Mouse (Mus musculus) frontal cortex, adult 2 months (tissue): ENCODE results near the gene Ralgapa2. TPM values are rescaled to one million over a fixed set of nuclear protein-coding genes. Genes with fewer than 3 reads are reported as not detected.

Experiments used
- DNase-seq, 2 experiments: peaks; one replicate each; pipeline ENCODE4 v3.0.0; 2022; ENCODE audit warnings: low spot score in 1 of 2; ENCODE audit errors: extremely low spot score in 1 of 2
- polyA plus RNA-seq: library from polyadenylated mRNA; depleted of rRNA; stranded (reverse); fragments of >200 nt; gene quantifications from 2 replicates; pipeline ENCODE4 v1.2.3, GENCODE M21; 2012

The Ralgapa2 gene
- polyA plus RNA-seq, 1 experiment, result 11.9 TPM

- no peak for DNase-seq
Measured at GRCm38 (mm10) chr2:146314751-146315150, 197.4 kb downstream of the Ralgapa2 start.

GRCm38 (mm10) chr2:146313811-146314210 is 198.3 kb downstream of the Ralgapa2 start:
- no peak for DNase-seq

DNA sequence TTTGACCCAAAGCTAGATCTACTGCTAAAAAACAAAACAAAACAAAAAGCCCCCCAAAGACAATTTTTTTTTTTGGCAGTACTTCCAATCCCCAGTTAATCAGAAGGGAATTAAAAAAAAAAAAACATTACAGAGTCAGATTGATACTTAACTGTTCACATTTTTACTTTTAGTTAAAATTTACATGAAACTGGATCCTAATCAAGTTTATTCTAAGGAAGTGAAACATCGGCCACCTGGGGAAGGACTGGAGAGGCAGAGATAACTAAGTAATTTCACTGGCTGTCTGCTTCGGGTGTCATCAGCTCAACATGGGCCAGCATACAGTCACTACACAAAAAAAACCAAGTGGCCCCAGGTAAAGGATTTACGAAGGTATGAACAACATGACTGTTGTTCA is 201.4 kb downstream of the Ralgapa2 start:
- no peak for DNase-seq

- peak in 1 of 2 experiments; percentile 27 for DNase-seq
Measured at GRCm38 (mm10) chr2:146310291-146310690, 201.9 kb downstream of the Ralgapa2 start.

GRCm38 (mm10) chr2:146309413-146309812 is 202.7 kb downstream of the Ralgapa2 start:
- DNase-seq, result peak in 1 of 2 experiments; percentile 29

- no peak for DNase-seq
Measured at GRCm38 (mm10) chr2:146307060-146307459, 205.1 kb downstream of the Ralgapa2 start.

DNA sequence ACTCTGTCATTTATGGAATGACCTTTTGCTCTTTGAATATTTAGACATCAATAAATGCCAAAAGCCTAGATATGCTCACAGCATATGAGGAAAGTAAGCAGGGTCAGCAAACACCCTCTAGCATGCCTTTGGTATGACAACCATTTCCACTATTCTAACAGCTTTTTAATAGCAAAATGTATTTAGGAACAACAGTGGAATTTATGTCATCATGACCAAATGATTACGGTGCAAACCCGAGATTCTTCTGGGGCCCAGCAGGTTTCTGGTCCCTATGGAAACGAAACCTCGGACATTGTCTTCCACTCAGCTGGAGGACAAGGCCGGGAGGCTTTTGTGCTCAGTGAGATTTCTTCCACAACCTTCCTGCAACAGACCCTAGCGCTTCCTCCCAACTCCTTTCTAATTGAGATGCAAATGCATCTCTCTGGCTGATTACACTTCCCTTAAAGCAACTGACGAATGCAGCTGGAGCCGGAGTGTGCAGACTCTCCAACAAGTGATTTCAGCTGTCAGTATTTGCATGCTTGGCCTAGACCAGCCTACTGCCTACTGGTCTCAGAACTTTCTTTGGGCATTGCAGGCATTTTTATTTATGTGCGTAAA is 209.9 kb downstream of the Ralgapa2 start:
- DNase-seq, result no peak

- no peak for DNase-seq
Measured at GRCm38 (mm10) chr2:146300500-146301020, 211.6 kb downstream of the Ralgapa2 start.

DNA sequence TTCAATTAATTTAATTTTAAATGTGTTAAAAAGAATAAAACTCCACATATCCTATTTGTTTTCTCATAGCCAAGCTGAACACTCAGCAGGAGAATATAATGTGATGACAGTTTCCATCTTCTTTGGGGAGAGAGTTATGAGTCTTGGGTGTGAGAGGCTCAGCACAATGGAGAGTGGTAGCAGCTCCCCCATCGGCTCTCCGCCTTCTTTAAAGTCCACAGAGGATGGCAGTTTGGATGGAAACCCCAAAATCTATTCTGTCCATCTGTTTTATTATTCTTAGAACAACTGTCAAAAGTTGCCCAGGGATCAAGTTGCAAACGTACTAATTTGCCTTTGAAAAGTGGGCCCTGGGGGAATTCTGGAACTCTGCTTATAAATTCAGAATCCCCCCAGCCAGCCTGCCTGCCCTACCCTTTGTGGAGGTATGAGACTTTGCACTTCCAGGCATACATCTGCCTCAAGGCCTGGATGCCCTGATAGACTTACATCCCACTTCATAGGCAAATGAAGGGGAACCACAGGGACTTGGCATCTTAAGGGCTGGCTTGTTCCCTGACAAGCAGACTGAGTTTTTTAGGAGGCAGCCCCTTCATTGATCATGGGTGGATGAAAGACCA is 212.2 kb downstream of the Ralgapa2 start:
- DNase-seq, result no peak

- no peak for DNase-seq
Measured at GRCm38 (mm10) chr2:146293538-146293937, 218.6 kb downstream of the Ralgapa2 start.

DNA sequence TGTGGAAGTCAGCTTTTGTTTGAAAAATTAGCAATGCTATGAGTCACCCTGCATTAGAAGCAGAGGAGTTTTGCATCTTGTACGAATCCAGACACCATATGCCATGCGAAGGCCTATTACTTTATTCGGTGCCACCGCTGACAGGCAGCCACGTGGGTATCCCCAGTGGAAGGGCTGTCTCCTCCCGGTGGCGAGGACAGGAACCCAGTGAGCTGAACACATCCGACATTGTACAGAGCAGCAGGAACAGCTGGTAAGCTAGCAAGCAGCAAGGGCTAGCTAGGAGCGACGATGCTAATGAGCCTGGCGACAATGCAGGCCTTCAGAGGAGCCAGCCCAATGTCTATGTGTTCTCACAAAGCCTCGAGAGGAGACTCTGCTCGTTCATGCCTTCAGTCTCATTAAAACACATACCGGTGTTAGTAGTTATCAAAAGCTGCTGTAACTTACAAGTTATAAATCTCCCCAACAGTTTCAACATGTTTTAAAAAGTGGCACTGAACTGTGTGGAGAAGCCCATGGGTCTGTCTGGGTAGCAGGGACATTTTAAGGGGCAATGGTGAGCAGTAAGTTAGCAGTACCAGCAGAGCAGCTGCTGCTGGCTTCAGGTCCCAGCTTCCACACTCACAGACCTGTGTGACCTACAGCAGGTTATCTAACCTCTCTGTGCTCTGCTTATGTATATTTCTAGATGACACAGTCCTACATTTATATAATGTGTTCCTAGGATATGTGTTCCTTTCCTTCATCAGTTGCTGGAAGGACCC is 221.1 kb downstream of the Ralgapa2 start:
- DNase-seq, result peak; percentile 55 to 81

DNA sequence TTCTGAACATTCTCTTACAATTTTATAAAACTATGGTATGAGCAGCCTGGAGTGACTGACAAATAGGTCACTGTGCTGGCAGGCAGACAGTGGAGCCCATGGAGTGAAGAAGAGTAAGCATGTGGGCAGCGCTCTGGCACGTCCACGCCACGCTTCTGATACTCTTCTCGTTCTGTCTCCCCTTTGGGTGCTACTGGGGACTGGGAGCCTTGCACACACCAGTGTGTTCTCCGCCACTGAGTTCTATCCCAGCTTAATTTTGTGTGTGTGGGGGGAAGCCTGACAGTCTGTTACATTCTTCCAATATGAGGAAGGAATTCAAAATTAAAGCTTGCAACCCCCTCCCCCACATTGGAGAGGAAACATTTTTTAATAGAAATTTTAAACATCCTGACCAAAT is 221.8 kb downstream of the Ralgapa2 start:
- no peak for DNase-seq

DNA sequence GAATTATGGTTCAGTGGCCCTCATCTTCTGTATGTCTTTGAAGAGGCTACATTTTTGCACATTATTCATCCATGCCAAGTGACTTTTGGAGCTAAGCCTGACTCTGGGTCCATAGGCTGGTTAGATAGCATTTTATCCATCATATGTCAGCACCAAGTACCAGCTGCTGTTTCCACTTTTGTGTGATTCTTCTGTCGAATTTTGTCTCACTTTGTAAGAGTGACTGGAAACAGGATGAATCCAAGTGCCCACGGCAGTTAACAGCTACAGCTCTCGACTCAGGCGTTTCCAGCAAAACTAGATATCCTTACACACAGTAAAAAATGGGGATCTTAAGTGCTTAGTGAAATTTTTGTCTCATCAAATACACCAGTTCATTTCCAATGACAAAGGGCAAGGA is 222.8 kb downstream of the Ralgapa2 start:
- DNase-seq, result peak; percentile 20 to 57

GRCm38 (mm10) chr2:146288326-146288725 is 223.8 kb downstream of the Ralgapa2 start:
- no peak for DNase-seq

- DNase-seq, result no peak
Measured at GRCm38 (mm10) chr2:146287531-146287930, 224.6 kb downstream of the Ralgapa2 start.

DNA sequence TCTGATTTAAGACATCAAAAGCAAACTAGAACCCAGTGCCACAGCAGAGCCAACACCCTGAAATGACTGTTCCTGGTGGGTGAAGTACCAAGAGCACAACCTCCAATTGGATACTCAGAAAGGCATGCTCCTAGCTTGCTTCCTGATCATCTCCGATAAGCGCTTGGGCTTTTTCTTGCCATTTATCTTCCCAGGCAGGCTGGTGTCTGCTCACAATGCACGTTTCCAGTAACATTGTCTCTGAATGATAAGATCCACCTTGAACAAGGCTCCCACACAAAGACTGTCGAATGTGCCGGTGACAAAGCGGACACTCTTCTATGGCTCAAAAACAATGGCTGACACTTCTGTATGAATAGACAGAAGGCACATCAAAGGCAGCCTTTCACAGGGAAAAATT is 230.8 kb downstream of the Ralgapa2 start:
- DNase-seq, result no peak

GRCm38 (mm10) chr2:146280921-146281274 is 231.2 kb downstream of the Ralgapa2 start:
- DNase-seq, result no peak

DNA sequence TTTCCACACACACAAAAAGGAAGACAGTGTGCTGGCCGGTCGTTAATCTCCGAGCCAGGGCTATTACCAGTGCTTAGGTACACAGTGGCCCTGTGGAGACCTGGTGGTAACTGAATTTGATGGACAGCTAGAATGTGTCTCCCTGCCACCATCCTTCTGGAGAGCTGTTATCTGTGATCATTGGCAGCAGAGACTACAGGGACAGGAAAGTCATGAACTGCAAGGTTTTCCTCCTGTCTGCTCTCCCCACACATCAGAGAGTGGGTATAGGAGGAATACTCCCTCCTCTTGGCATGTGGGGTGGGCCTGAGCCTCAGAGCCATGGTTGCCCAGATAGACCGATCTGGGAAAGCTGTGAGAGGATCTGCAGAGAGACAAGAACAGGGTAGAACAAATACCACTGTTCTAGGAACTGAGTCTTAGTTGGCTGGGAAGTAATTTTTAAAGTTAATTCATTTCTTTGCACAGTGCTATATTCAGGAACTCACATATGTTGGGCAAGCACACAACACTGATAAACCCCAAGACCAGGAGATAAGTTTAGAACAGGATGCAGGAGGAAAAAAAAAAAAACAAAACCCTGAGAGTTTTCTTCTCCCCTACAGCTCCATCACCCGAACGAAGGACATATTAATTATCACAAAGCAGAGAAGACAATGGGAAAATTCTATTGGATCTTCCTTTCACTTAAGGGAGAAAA is 231.8 kb downstream of the Ralgapa2 start:
- DNase-seq, result no peak

DNA sequence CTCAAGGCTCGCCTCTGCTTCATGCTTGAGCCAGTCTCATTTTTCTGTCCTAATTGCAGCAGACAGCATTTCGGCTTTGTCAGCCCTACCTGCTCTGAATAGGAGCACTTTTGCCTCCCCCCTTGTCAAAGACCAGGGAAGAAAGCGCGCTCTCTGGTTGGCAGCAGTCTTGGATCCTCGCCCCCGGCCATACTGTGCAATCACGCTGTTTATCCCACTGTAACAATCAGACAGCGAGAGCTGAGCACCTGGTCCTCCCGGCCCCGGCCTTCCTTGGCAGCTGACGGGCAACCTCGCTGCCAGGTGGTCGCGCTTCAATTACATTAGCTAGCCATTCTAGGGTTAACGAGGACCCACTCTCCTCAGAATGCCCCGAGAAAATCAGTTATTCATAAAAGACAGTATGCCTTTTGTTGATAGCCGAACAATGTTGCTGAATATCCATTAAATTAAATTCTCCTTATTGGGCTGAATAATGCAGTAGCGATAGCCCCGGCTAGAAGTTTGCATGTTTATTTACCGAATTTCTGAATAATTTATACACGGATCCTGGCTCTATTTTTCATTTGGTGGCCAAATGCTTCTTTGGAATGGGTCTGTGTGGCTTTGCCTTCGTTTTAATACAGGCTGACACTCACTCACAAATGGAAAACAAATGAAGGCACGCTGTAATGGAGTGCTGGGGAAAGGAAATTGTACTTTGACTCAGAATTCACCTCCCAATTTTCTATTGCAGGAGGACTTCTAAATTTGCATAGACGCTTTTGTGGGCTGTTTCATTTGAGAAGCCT is 232.5 kb downstream of the Ralgapa2 start:
- DNase-seq, result no peak

GRCm38 (mm10) chr2:146278381-146278780 is 233.8 kb downstream of the Ralgapa2 start:
- DNase-seq, result no peak
